8 mouse cellular contexts compared by ENCODE assay signal in the genomic region with DNA sequence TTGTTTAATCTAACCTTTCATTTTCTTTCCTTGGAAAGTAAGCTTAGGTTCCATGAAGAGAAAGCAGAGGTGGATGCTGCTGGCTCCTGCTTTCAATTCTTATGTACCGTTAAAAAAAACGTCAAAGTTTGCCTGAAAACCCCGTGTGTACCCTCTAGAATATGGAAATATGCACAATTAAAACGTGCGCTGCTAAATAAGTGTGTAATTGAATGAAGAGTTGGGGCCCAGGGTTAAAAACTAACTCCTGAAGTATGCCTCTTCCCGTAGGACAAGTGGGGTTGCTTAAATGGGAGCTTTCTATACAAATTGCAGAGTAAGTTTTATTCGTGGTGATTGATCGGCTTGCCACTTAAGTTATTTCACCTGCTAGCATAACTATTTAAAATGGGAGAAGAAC. TPM values are rescaled to one million over a fixed set of nuclear protein-coding genes. Genes with fewer than 3 reads are reported as not detected.
DNase-seq lines count a peak whose midpoint lies in the region; ATAC-seq and TF ChIP-seq lines count a peak whose summit lies in the region.

No protein-coding gene starts in this region.

- peak; percentile 49 for DNase-seq in embryo, embryonic 10.5 days (ENCODE audit: low spot score)
- no peak for DNase-seq in embryo, embryonic 10 days (ENCODE audit: low spot score)
- DNase-seq in A20 (ENCODE audit: low read depth, low spot score): peak; percentile 52
- DNase-seq in forebrain, postnatal 0 days: peak; percentile 46
- DNase-seq in Muller cell, postnatal 12 days (ENCODE audit: inconsistent ontology term): no peak
- no peak for DNase-seq in adrenal gland, postnatal 36 days
- no peak for DNase-seq in thymus, postnatal 25 days

- H3K4me3 ChIP-seq in forebrain, postnatal 0 days (ENCODE audit: low read depth, low read length): peak overlapping the region; percentile 79
- H3K4me3 ChIP-seq in liver, embryonic 16.5 days (ENCODE audit: low read depth, low read length): no peak overlapping the region; the same call in 1 of the 2 replicates

- peak overlapping the region; percentile 76 for H3K9ac ChIP-seq in forebrain, postnatal 0 days
- no peak overlapping the region for H3K9ac ChIP-seq in liver, embryonic 16.5 days (ENCODE audit: low read depth, low read length)

- H3K4me2 ChIP-seq in forebrain, postnatal 0 days (ENCODE audit: low read depth): peak overlapping the region; percentile 64
- peak overlapping the region; percentile 96 for H3K4me2 ChIP-seq in liver, embryonic 16.5 days (ENCODE audit: low read depth, low read length)

- no peak for ATAC-seq in forebrain, postnatal 0 days
- no peak for ATAC-seq in liver, embryonic 16.5 days (ENCODE audit: low read depth)

- 32% methylated on average over 8 of the region's 8 CpGs for WGBS in forebrain, postnatal 0 days
- WGBS in liver, embryonic 16.5 days (ENCODE audit: insufficient replicate concordance): 57% methylated on average over 8 of the region's 8 CpGs

- H3K4me1 ChIP-seq in forebrain, postnatal 0 days (ENCODE audit: insufficient read depth): peaks cover 10% of the 10 kb centered on the region; the same call in 1 of the 2 replicates
- peaks cover 23% of the 10 kb centered on the region for H3K4me1 ChIP-seq in liver, embryonic 16.5 days (ENCODE audit: control insufficient read depth, low read depth, low read length)

- no peaks in the 10 kb centered on the region for H3K27me3 ChIP-seq in forebrain, postnatal 0 days (ENCODE audit: insufficient read depth, low read length)
- no peaks in the 10 kb centered on the region for H3K27me3 ChIP-seq in liver, embryonic 16.5 days (ENCODE audit: control insufficient read depth, insufficient read depth, low read depth, low read length)

- peak overlapping the region; percentile 87 for H3K27ac ChIP-seq in forebrain, postnatal 0 days (ENCODE audit: low read depth, low read length)
- H3K27ac ChIP-seq in liver, embryonic 16.5 days (ENCODE audit: low read length): no peak overlapping the region

- H3K36me3 ChIP-seq in forebrain, postnatal 0 days (ENCODE audit: insufficient read depth): peaks cover 6% of the 10 kb centered on the region; the same call in 1 of the 2 replicates
- 0 out of 2 replicates have a peak, but pooled peaks cover 3% of the 10 kb centered on the region for H3K36me3 ChIP-seq in liver, embryonic 16.5 days (ENCODE audit: control insufficient read depth, insufficient read depth)

- H3K9me3 ChIP-seq in forebrain, postnatal 0 days (ENCODE audit: low read length): no peaks in the 10 kb centered on the region
- no peaks in the 10 kb centered on the region for H3K9me3 ChIP-seq in liver, embryonic 16.5 days (replicated peaks; ENCODE audit: control insufficient read depth, low read length)

- no peak for TF ChIP-seq CTCF in forebrain, postnatal 0 days (IDR thresholded peaks at IDR 0.05; ENCODE audit: low read depth)

RNA-seq across cellular contexts. Expression of a gene that starts 1.1 kb away (rescaled TPM):
- total RNA-seq in forebrain, postnatal 0 days (2014; rRNA removed): 41.2 and 49.2 TPM in 2 replicates
- 68.4 and 78.6 TPM in 2 replicates for polyA plus RNA-seq in forebrain, postnatal 0 days (2015; fragmentation: Nextera tagmentation; extraction: Ambion mirVana)
- polyA plus RNA-seq in liver, embryonic 16.5 days (2015; fragmentation: Nextera tagmentation; extraction: Ambion mirVana): 19.4 and 20.8 TPM in 2 replicates
- total RNA-seq in adrenal gland, postnatal 36 days (2021): 100 to 1,000 TPM in 1 of 2 experiments, 10 to 100 TPM in 1; 95.9 to 367 TPM

RNA-seq across cellular contexts. Expression of a gene that starts 40.7 kb away (rescaled TPM):
- total RNA-seq in forebrain, postnatal 0 days (2014; rRNA removed): 16.5 and 19.9 TPM in 2 replicates
- 12.4 and 13.1 TPM in 2 replicates for polyA plus RNA-seq in forebrain, postnatal 0 days (2015; fragmentation: Nextera tagmentation; extraction: Ambion mirVana)
- 3.0 and 3.6 TPM in 2 replicates for polyA plus RNA-seq in liver, embryonic 16.5 days (2015; fragmentation: Nextera tagmentation; extraction: Ambion mirVana)
- 10 to 100 TPM; 27.3 to 28.9 TPM for total RNA-seq in adrenal gland, postnatal 36 days (2021)

Comparison
In these comparisons a context has a peak if more than half of its experiments do, and no peak if none do; other contexts are left out.
1. DNase-seq: peak in embryo, embryonic 10.5 days (single experiment), A20 (single experiment) and forebrain, postnatal 0 days (single experiment); none in embryo, embryonic 10 days (single experiment), Muller cell, postnatal 12 days (single experiment), adrenal gland, postnatal 36 days (0 of 2) and thymus, postnatal 25 days (single experiment).